ENCODE assay signal across 8 mouse cellular contexts in genomic region chr17:66404883-66405590, GRCm38 (mm10). TPM values are rescaled to one million over a fixed set of nuclear protein-coding genes. Genes with fewer than 3 reads are reported as not detected.
A peak's percentile ranks its signal among the peaks of the same experiment; 100 is the strongest.
DNase-seq lines count a peak whose midpoint lies in the region; ATAC-seq and TF ChIP-seq lines count a peak whose summit lies in the region.

No protein-coding gene starts in this region.

- 24% methylated on average over 10 of the region's 10 CpGs for WGBS in forebrain, embryonic 11.5 days
- WGBS in hindbrain, embryonic 14.5 days = 17% methylated on average over 10 of the region's 10 CpGs
- WGBS in lung, postnatal 0 days = 8% methylated on average over 10 of the region's 10 CpGs
- WGBS in stomach, embryonic 15.5 days = 22% methylated on average over 10 of the region's 10 CpGs

- no peak overlapping the region for H3K4me3 ChIP-seq in layer of hippocampus, adult 2 months
- no peak overlapping the region for H3K4me3 ChIP-seq in forebrain, embryonic 11.5 days (ENCODE audit: low read depth, low read length)
- no peak overlapping the region for H3K4me3 ChIP-seq in hindbrain, embryonic 14.5 days (replicated peaks; ENCODE audit: low read length)
- H3K4me3 ChIP-seq in lung, postnatal 0 days (ENCODE audit: low read depth, low read length) = peak overlapping the region; percentile 3; the same call in 1 of the 2 replicates
- no peak overlapping the region for H3K4me3 ChIP-seq in stomach, embryonic 15.5 days (replicated peaks)

- H3K27ac ChIP-seq in layer of hippocampus, adult 2 months = peak overlapping the region; percentile 43; the same call in 1 of the 2 replicates
- 0 out of 2 replicates have a peak overlapping the region, but pooled peaks have one; percentile 25 for H3K27ac ChIP-seq in forebrain, embryonic 11.5 days (ENCODE audit: low read depth, low read length)
- H3K27ac ChIP-seq in hindbrain, embryonic 14.5 days = peak overlapping the region; percentile 48; the same call in 1 of the 2 replicates
- H3K27ac ChIP-seq in lung, postnatal 0 days (ENCODE audit: low read length) = peak overlapping the region; percentile 74
- peak overlapping the region; percentile 63 for H3K27ac ChIP-seq in stomach, embryonic 15.5 days

- H3K9me3 ChIP-seq in forebrain, embryonic 11.5 days (ENCODE audit: control insufficient read depth, low read length) = no peaks in the 10 kb centered on the region
- H3K9me3 ChIP-seq in hindbrain, embryonic 14.5 days (ENCODE audit: control insufficient read depth, low read length) = no peaks in the 10 kb centered on the region
- no peaks in the 10 kb centered on the region for H3K9me3 ChIP-seq in lung, postnatal 0 days (ENCODE audit: low read length)
- no peaks in the 10 kb centered on the region for H3K9me3 ChIP-seq in stomach, embryonic 15.5 days

- no peak overlapping the region for H3K9ac ChIP-seq in forebrain, embryonic 11.5 days (ENCODE audit: low read length)
- H3K9ac ChIP-seq in hindbrain, embryonic 14.5 days = no peak overlapping the region
- H3K9ac ChIP-seq in lung, postnatal 0 days (replicated peaks; ENCODE audit: low read depth) = no peak overlapping the region
- H3K9ac ChIP-seq in stomach, embryonic 15.5 days = no peak overlapping the region

- TF ChIP-seq CTCF in layer of hippocampus, adult 2 months (conservative IDR thresholded peaks at IDR 0.05) = no peak
- TF ChIP-seq CTCF in lung, postnatal 0 days (IDR thresholded peaks at IDR 0.05) = no peak

- ATAC-seq in forebrain, embryonic 11.5 days (replicated peaks; ENCODE audit: low FRiP score) = peak; percentile 53
- 0 out of 2 replicates have a peak, but pooled peaks have one; percentile 59 for ATAC-seq in hindbrain, embryonic 14.5 days (ENCODE audit: low FRiP score)
- peak; percentile 94 for ATAC-seq in lung, postnatal 0 days
- ATAC-seq in stomach, embryonic 15.5 days (ENCODE audit: insufficient read depth, low FRiP score, low read depth) = peak; percentile 47; the same call in 1 of the 2 replicates

- no peaks in the 10 kb centered on the region; the same call in 1 of the 2 replicates for H3K36me3 ChIP-seq in forebrain, embryonic 11.5 days (ENCODE audit: control insufficient read depth, insufficient read depth, low read length)
- H3K36me3 ChIP-seq in hindbrain, embryonic 14.5 days (replicated peaks; ENCODE audit: control insufficient read depth, insufficient read depth) = peaks cover 6% of the 10 kb centered on the region; the same call in 1 of the 2 replicates
- no peaks in the 10 kb centered on the region for H3K36me3 ChIP-seq in lung, postnatal 0 days (ENCODE audit: insufficient read depth, low read length)
- H3K36me3 ChIP-seq in stomach, embryonic 15.5 days = no peaks in the 10 kb centered on the region

- H3K27me3 ChIP-seq in forebrain, embryonic 11.5 days (ENCODE audit: control insufficient read depth, insufficient read depth, low read length) = no peaks in the 10 kb centered on the region
- H3K27me3 ChIP-seq in hindbrain, embryonic 14.5 days (ENCODE audit: control insufficient read depth, insufficient read depth, low read length) = no peaks in the 10 kb centered on the region
- no peaks in the 10 kb centered on the region for H3K27me3 ChIP-seq in lung, postnatal 0 days (replicated peaks; ENCODE audit: insufficient read depth, low read length)
- no peaks in the 10 kb centered on the region; the same call in 1 of the 2 replicates for H3K27me3 ChIP-seq in stomach, embryonic 15.5 days (replicated peaks)

- H3K4me2 ChIP-seq in forebrain, embryonic 11.5 days (ENCODE audit: low read depth, low read length, severe bottlenecking) = no peak overlapping the region
- H3K4me2 ChIP-seq in hindbrain, embryonic 14.5 days (replicated peaks) = peak overlapping the region; percentile 15
- H3K4me2 ChIP-seq in lung, postnatal 0 days (replicated peaks; ENCODE audit: low read depth, low read length) = peak overlapping the region; percentile 44
- peak overlapping the region; percentile 23; the same call in 1 of the 2 replicates for H3K4me2 ChIP-seq in stomach, embryonic 15.5 days

- peak; percentile 75 for TF ChIP-seq EP300 in lung, postnatal 0 days (IDR thresholded peaks at IDR 0.05)

- peaks cover 24% of the 10 kb centered on the region for H3K4me1 ChIP-seq in forebrain, embryonic 11.5 days (replicated peaks; ENCODE audit: control insufficient read depth, insufficient read depth, low read length)
- H3K4me1 ChIP-seq in hindbrain, embryonic 14.5 days (replicated peaks; ENCODE audit: control insufficient read depth, insufficient read depth, low read length) = peaks cover 50% of the 10 kb centered on the region
- peaks cover 15% of the 10 kb centered on the region for H3K4me1 ChIP-seq in lung, postnatal 0 days (ENCODE audit: insufficient read depth, low read depth, low read length)
- peaks cover 14% of the 10 kb centered on the region for H3K4me1 ChIP-seq in stomach, embryonic 15.5 days

- DNase-seq in layer of hippocampus, adult 2 months (ENCODE audit: low spot score in 2 of 2) = no peak
- DNase-seq in layer of hippocampus, postnatal 36 days = no peak
- peak; percentile 88 for DNase-seq in adrenal gland, postnatal 10 days
- peak; percentile 75 for DNase-seq in forebrain, embryonic 11.5 days (ENCODE audit: low spot score)
- peak; percentile 63 for DNase-seq in hindbrain, embryonic 14.5 days (ENCODE audit: low spot score)
- peak; percentile 93 for DNase-seq in lung, postnatal 0 days (ENCODE audit: low spot score)
- no peak for DNase-seq in c-Kit-positive CD71-positive TER-119-positive erythroid progenitor cells, embryonic 14.5 days (ENCODE audit: low spot score)

RNA-seq across cellular contexts. Expression of gene Mtcl1, which starts 44.5 kb away (rescaled TPM):
- 10 to 100 TPM; 31.7 to 44.8 TPM for total RNA-seq in layer of hippocampus, adult 2 months (2021)
- 10 to 100 TPM; 39.8 to 42.8 TPM for total RNA-seq in layer of hippocampus, postnatal 36 days (2021)
- 10 to 100 TPM in 1 of 2 experiments, 1 to 10 TPM in 1; 9.3 to 13.2 TPM for total RNA-seq in adrenal gland, postnatal 10 days (2021)
- 40.0 and 47.3 TPM in 2 replicates for polyA plus RNA-seq in forebrain, embryonic 11.5 days (2014; fragmentation: Nextera tagmentation; extraction: Ambion mirVana)
- 35.1 and 37.9 TPM in 2 replicates for polyA plus RNA-seq in hindbrain, embryonic 14.5 days (2014; fragmentation: Nextera tagmentation; extraction: Ambion mirVana)
- polyA plus RNA-seq in lung, postnatal 0 days (2015; fragmentation: Nextera tagmentation; extraction: Ambion mirVana) = 8.6 and 9.9 TPM in 2 replicates
- polyA plus RNA-seq in stomach, embryonic 15.5 days (2015; fragmentation: Nextera tagmentation; extraction: Ambion mirVana) = 6.1 and 7.2 TPM in 2 replicates

Comparison
In these comparisons a context has a peak if more than half of its experiments do, and no peak if none do; other contexts are left out.
1. DNase-seq: peak in adrenal gland, postnatal 10 days (single experiment), forebrain, embryonic 11.5 days (single experiment), hindbrain, embryonic 14.5 days (single experiment) and lung, postnatal 0 days (single experiment); none in layer of hippocampus, adult 2 months (0 of 2), layer of hippocampus, postnatal 36 days (0 of 2) and c-Kit-positive CD71-positive TER-119-positive erythroid progenitor cells, embryonic 14.5 days (single experiment).
2. Peak in every context shown above with its lines, with median percentiles within 50 percentile points of each other: H3K27ac ChIP-seq and ATAC-seq.